ENCODE assay signal across 11 mouse cellular contexts in genomic region chr12:72373916-72374615, GRCm38 (mm10). TPM values are rescaled to one million over a fixed set of nuclear protein-coding genes. Genes with fewer than 3 reads are reported as not detected.
DNase-seq lines count a peak whose midpoint lies in the region; ATAC-seq lines count a peak whose summit lies in the region.
"Had no signal": no experiment of that assay in that cellular context is flagged by ENCODE, and none has a peak within 500 bp of the region (broad histone marks: within the 10 kb centered on the region; RNA-seq: fewer than 3 reads in every experiment).

No protein-coding gene starts in this region.

- intact Hi-C loops in gastrocnemius, postnatal 36 days (cut with DNase I), result no loop called here

- H3K36me3 ChIP-seq in embryonic facial prominence, embryonic 10.5 days (replicated peaks), result no peaks in the 10 kb centered on the region
- no peaks in the 10 kb centered on the region for H3K36me3 ChIP-seq in hindbrain, embryonic 15.5 days
- no peaks in the 10 kb centered on the region for H3K36me3 ChIP-seq in neural tube, embryonic 13.5 days

- DNase-seq in layer of hippocampus, postnatal 14 days (ENCODE audit: low spot score in 2 of 2), result peak; percentile 34 to 36
- DNase-seq in layer of hippocampus, adult 11-12 months (ENCODE audit: low spot score), result no peak
- no peak for DNase-seq in embryonic facial prominence, embryonic 10.5 days (ENCODE audit: low spot score)
- no peak for DNase-seq in lung, postnatal 4 days
- DNase-seq in gastrocnemius, postnatal 36 days, result no peak
- no peak for DNase-seq in adrenal gland, postnatal 4 days (ENCODE audit: low spot score in 2 of 2)
- DNase-seq: liver, postnatal 0 days had no signal

- H3K9me3 ChIP-seq in embryonic facial prominence, embryonic 10.5 days, result no peaks in the 10 kb centered on the region
- H3K9me3 ChIP-seq in hindbrain, embryonic 15.5 days, result no peaks in the 10 kb centered on the region
- no peaks in the 10 kb centered on the region for H3K9me3 ChIP-seq in neural tube, embryonic 13.5 days

- 0 out of 2 replicates have a peak overlapping the region, but pooled peaks have one; percentile 23 for H3K9ac ChIP-seq in hindbrain, embryonic 15.5 days
- peak overlapping the region; percentile 45 for H3K9ac ChIP-seq in neural tube, embryonic 13.5 days
- H3K9ac ChIP-seq: liver, postnatal 0 days had no signal

- H3K27me3 ChIP-seq in embryonic facial prominence, embryonic 10.5 days (replicated peaks; ENCODE audit: low read depth, poor library complexity, severe bottlenecking), result no peaks in the 10 kb centered on the region; the same call in 1 of the 2 replicates
- no peaks in the 10 kb centered on the region for H3K27me3 ChIP-seq in hindbrain, embryonic 15.5 days
- H3K27me3 ChIP-seq in neural tube, embryonic 13.5 days, result no peaks in the 10 kb centered on the region

- H3K27ac ChIP-seq in embryonic facial prominence, embryonic 10.5 days (replicated peaks), result peak overlapping the region; percentile 75
- peak overlapping the region; percentile 88 for H3K27ac ChIP-seq in hindbrain, embryonic 15.5 days (replicated peaks)
- peak overlapping the region; percentile 87 for H3K27ac ChIP-seq in neural tube, embryonic 13.5 days (replicated peaks)

- peaks cover 17% of the 10 kb centered on the region for H3K4me1 ChIP-seq in embryonic facial prominence, embryonic 10.5 days
- H3K4me1 ChIP-seq in hindbrain, embryonic 15.5 days (replicated peaks), result peaks cover 46% of the 10 kb centered on the region
- H3K4me1 ChIP-seq in neural tube, embryonic 13.5 days (replicated peaks), result peaks cover 48% of the 10 kb centered on the region

- ATAC-seq in hindbrain, embryonic 15.5 days (ENCODE audit: low FRiP score, low read depth), result peak; percentile 79
- peak; percentile 71 for ATAC-seq in neural tube, embryonic 13.5 days (ENCODE audit: low read depth)
- ATAC-seq: intestine, postnatal 0 days; liver, postnatal 0 days had no signal

- no peak overlapping the region for H3K4me3 ChIP-seq in embryonic facial prominence, embryonic 10.5 days
- H3K4me3 ChIP-seq in hindbrain, embryonic 15.5 days, result no peak overlapping the region
- 0 out of 2 replicates have a peak overlapping the region, but pooled peaks have one; percentile 1 for H3K4me3 ChIP-seq in neural tube, embryonic 13.5 days
- H3K4me3 ChIP-seq: myocyte had no signal

- WGBS in embryonic facial prominence, embryonic 10.5 days, result 66% methylated on average over 17 of the region's 17 CpGs
- WGBS in hindbrain, embryonic 15.5 days, result 12% methylated on average over 17 of the region's 17 CpGs
- 19% methylated on average over 17 of the region's 17 CpGs for WGBS in neural tube, embryonic 13.5 days

- peak overlapping the region; percentile 41 for H3K4me2 ChIP-seq in hindbrain, embryonic 15.5 days
- H3K4me2 ChIP-seq in neural tube, embryonic 13.5 days, result peak overlapping the region; percentile 46

RNA-seq across cellular contexts. Expression of gene Rtn1, which starts 34.8 kb away (rescaled TPM):
- total RNA-seq in layer of hippocampus, postnatal 14 days (2021), result 1,000 to 10,000 TPM; 1,488 to 1,503 TPM
- polyA plus RNA-seq in embryonic facial prominence, embryonic 10.5 days (2016; fragmentation: Nextera tagmentation; extraction: Ambion mirVana), result 77.7 and 80.8 TPM in 2 replicates
- 2,935 and 3,200 TPM in 2 replicates for polyA plus RNA-seq in hindbrain, embryonic 15.5 days (2015; fragmentation: Nextera tagmentation; extraction: Ambion mirVana)
- polyA plus RNA-seq in neural tube, embryonic 13.5 days (2015; fragmentation: Nextera tagmentation; extraction: Ambion mirVana), result 1,998 and 2,137 TPM in 2 replicates
- 1 to 10 TPM; 1.0 to 1.1 TPM for total RNA-seq in gastrocnemius, postnatal 36 days (2021)
- 10 to 100 TPM; 66.3 to 86.5 TPM for total RNA-seq in adrenal gland, postnatal 4 days (2021)
- polyA plus RNA-seq: myocyte had no signal

Comparison
In these comparisons a context has a peak if more than half of its experiments do, and no peak if none do; other contexts are left out.
1. DNase-seq: peak in layer of hippocampus, postnatal 14 days (2 of 2); none in layer of hippocampus, adult 11-12 months (single experiment), embryonic facial prominence, embryonic 10.5 days (single experiment), lung, postnatal 4 days (0 of 2), gastrocnemius, postnatal 36 days (0 of 2) and adrenal gland, postnatal 4 days (0 of 2).
2. RNA of gene Rtn1, which starts 34.8 kb away (total RNA-seq): 1,488 to 1,503 TPM in layer of hippocampus, postnatal 14 days and 66.3 to 86.5 TPM in adrenal gland, postnatal 4 days; 1.0 to 1.1 TPM in gastrocnemius, postnatal 36 days; every median in the first group is over 10 times any median in the second.
3. Peak in every context shown above with its lines, with median percentiles within 50 percentile points of each other: H3K27ac ChIP-seq.